Mouse (Mus musculus): ENCODE results near the gene Erc2.

Gene Erc2

GRCm38 (mm10) chr14:27935714-27936113 lies 313.5 kb downstream of the Erc2 start:
- DNase-seq (ENCODE audit: low read depth, low spot score) = no peak

GRCm38 (mm10) chr14:27937922-27938321 lies 315.7 kb downstream of the Erc2 start:
- DNase-seq (ENCODE audit: low read depth, low spot score) = no peak

- DNase-seq (ENCODE audit: low read depth, low spot score) = no peak
These were observed 323.0 kb downstream of the Erc2 start for GRCm38 (mm10) chr14:27945276-27945675.

- DNase-seq (ENCODE audit: low read depth, low spot score) = no peak
These were observed 324.0 kb downstream of the Erc2 start for GRCm38 (mm10) chr14:27946211-27946610.

DNA sequence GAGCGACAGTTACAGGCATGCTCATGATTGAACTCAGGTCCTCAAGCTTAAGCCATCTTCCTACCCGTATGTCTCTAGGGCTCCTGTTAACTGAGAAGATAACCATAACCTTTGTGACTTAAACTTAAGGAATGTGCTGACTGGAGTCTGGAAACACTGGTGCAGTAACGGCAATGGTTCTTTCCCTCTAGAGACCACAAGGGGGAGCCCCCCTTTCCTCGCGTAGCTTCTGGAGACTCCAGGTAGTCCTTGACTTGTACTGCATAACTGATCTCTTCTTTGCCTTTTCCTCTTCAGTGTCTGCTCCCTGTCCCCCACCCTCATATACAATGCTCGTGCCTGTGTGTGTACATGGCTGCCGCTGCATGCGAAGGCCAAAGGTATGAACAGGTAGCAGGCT lies 326.2 kb downstream of the Erc2 start:
- DNase-seq (ENCODE audit: low read depth, low spot score) = no peak

GRCm38 (mm10) chr14:27953814-27954213 lies 331.6 kb downstream of the Erc2 start:
- no peak for DNase-seq (ENCODE audit: low read depth, low spot score)

DNA sequence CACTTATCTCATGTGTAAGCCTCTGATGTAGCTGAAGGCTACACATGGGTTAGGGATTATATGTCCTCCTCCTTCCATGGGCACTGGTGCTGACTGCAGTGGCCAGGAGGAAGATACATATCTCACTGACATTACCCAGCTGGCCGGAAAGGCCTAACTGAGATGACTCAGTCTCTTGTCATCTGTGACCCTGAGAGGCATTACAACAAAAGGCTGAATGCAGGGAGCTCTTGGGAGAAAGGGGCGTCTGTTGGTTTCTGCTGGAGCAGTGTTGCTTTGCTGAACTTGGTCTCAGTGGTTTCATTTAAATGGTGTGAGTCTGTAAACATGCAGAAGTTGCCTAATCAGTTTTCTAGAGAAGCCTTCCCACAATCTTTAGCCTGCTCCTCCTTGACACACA lies 334.6 kb downstream of the Erc2 start:
- no peak for DNase-seq (ENCODE audit: low read depth, low spot score)

GRCm38 (mm10) chr14:27973701-27974100 lies 351.5 kb downstream of the Erc2 start:
- no peak for DNase-seq (ENCODE audit: low read depth, low spot score)

DNA sequence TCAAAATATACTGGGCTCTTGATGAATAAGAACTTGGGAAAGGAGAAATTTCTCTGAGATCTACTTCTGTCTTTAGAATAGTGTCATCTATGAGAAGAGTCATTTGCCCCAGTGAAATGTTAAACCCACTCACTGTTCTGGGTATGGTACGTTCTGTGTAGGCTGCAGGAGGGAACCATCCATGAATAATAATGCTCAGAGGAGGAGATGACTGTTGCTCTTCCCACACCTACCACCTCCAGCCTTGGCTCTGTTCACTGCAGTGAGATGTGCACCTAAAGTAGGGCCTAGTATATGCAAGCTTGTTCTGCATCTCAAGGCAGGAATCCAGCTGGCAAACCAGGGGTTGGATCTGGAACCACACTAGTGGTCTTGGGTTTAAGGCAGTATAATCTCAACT lies 353.4 kb downstream of the Erc2 start:
- no peak for DNase-seq (ENCODE audit: low read depth, low spot score)

- DNase-seq (ENCODE audit: low read depth, low spot score) = no peak
These were observed 362.5 kb downstream of the Erc2 start for GRCm38 (mm10) chr14:27984758-27985157.

- DNase-seq (ENCODE audit: low read depth, low spot score) = no peak
These were observed 363.0 kb downstream of the Erc2 start for GRCm38 (mm10) chr14:27985201-27985600.

DNA sequence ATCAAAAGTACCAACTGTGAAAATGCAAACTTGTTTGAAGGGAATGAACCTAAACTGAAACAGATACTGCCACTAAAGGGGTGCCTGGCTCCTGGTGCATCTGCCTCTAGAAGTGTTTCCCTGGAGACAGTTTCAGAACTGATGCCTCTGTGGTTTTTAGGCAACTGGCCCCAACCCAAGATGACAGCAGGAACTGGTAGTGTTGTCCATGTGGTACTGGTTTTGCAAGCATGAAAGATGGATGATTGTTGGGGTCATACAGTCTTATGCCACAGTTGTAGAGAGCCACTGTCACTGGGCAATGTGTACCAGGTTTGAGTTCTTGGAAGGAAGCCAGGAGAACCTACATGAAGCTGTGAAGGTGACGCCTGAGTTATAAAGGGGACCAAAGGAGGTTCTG lies 365.2 kb downstream of the Erc2 start:
- DNase-seq (ENCODE audit: low read depth, low spot score) = no peak

DNA sequence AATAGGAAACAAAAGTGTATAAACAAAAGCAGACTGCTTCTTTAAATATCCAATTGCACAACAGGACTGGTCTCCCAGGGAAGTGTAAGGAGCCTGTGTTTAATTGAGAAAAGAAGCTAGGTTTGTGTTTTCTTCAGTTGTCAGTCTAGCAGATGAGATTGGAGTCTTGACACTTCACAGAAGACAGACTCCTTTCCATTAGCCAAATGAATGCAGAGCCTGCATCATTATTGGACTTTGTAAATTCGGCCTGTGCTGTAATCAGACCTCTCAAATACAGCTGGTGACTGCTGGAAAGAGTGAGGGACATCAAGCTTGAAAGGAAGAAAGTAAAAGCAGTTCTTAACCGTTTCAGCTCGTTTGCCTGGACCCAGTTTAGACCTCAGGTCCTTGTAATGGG lies 376.3 kb downstream of the Erc2 start:
- no peak for DNase-seq (ENCODE audit: low read depth, low spot score)

GRCm38 (mm10) chr14:28004023-28004422 lies 381.8 kb downstream of the Erc2 start:
- DNase-seq (ENCODE audit: low read depth, low spot score) = no peak

DNA sequence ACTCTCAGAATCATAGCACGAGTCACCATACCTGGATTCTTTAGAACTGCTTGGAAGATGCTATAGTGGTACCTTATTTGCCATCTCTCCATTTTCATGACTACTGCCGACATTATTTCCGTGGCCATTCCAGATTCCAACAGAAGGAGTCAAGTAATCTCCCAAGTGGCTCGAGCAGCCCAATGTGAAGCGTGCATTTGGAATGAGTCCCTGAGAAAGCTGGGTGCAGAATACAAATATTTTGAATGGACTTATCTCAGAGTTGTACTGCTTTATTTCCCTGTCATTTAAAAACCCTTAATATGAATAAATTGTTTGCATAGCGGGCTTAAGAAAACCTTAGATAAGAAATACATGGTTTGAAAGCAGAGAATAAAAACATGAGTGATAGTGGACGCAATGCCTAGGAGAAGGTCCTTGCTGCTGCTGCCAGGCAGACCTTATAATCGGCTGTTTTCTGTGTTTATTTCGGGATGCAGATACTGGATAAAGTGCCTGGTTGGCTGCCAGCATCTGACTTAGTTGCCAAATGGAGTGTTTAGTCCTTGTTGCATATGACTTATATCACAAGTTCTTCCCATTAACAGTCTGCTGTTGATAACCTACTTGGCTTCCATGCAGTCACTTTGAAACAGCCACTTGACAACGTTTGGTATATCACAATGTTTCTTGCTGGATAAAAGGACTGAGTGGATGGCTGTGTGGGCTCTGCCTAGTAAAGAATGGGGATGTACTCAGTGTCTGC lies 388.5 kb downstream of the Erc2 start:
- DNase-seq (ENCODE audit: low read depth, low spot score) = no peak

GRCm38 (mm10) chr14:28023199-28023598 lies 401.0 kb downstream of the Erc2 start:
- DNase-seq (ENCODE audit: low read depth, low spot score) = no peak

DNA sequence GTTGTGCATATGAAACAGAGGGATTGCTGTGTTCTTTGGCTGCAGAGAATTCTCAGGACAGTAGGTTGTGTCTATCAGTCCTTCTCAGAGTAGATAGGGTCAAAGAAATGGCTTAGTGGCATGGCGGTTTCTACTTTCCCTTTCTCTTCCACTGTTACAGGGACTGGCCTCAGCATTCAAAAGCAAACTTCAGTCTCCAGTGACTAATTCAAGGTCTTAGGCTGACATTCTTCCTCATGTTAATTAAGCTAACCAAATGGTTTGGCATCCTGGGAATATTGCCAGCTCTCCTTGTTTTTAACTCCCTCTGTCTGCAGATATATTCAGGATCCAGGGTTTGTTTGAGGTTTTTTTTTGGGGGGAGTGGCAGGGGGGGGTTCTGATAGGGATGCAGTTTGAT lies 408.6 kb downstream of the Erc2 start:
- DNase-seq (ENCODE audit: low read depth, low spot score) = no peak

DNA sequence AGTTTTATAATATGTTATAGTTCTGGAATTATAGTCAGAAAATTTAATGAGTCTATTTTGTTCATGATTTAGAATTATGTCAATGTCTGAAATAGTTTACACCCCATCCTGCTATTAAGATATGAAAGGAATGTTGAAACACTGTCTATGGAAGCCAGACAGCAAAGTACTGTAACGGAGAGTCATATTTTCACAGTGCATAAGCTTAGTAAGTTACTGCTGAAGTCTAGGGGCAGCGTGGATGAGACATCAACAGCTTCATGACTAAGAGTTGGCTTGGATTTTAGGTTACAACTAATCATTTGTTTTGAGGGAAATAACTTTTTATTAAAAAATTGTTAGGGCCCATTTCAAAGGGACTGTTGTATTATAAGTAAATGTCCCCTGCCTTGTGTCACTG lies 412.8 kb downstream of the Erc2 start:
- DNase-seq (ENCODE audit: low read depth, low spot score) = no peak

DNA sequence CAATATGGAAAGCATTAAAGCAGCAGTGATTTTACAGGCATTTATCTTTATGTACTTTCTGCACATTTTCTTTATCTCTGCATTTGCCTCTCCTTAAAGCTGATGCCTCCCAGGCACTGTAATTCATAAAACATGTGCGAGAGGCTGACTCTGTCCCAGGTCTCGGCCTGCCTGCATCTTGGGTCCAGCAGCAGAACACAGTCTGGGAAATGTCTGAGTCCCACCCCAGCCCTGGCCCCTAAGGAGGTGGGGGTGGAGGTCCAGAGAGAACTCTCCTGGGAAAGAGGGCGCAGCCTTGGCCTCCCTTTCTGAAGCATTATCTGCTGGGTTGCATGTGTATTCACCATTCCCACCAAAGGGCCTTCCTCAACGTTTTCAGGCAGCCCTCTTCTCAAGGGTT lies 420.9 kb downstream of the Erc2 start:
- DNase-seq (ENCODE audit: low read depth, low spot score) = no peak

GRCm38 (mm10) chr14:28051646-28052045 lies 429.4 kb downstream of the Erc2 start:
- no peak for DNase-seq (ENCODE audit: low read depth, low spot score)

DNA sequence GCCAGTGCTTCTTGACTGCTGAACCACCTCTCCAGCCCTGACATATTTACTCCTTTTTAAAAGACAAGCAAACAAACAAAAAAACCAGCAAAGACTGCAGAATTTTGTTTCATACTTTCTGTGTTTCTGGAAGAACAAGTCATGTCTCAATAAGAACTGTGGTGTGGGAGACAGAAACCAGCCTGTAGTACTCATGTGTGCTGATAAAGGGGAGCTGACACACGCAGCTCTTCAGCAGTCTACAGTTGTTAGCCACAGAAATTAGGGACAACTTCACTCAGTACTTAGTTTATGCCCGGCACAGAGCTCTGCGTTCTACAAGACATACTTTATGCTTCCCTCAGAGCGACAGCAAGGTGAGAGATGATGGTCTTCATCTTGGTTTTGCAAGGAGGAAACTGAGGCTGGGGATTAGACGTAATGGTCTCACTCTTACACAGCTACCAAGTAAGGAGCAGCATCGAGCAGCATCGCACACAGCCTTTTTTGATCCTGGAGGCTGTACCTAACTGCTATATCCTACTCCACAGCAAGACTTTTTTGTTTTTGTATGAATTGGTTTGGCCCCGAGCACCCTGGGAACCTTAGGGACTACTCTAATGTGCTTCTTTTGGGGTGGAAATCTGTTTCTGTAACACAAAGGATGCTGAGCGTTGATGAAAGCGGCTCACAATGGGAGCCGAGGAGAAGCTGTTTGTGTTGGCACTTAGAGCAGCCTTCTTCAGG lies 435.1 kb downstream of the Erc2 start:
- DNase-seq (ENCODE audit: low read depth, low spot score) = no peak

- no peak for DNase-seq (ENCODE audit: low read depth, low spot score)
These were observed 435.9 kb downstream of the Erc2 start for GRCm38 (mm10) chr14:28057885-28058860.

Data from retina, adult 2 months (tissue).